Mouse (Mus musculus): ENCODE results near the gene Pnck. TPM values are rescaled to one million over a fixed set of nuclear protein-coding genes. Genes with fewer than 3 reads are reported as not detected.

Gene Pnck
- polyA plus RNA-seq (2021; fragmentation: Nextera tagmentation): 91.8 and 102 TPM in 2 replicates
- long read RNA-seq, experiment 1, transcript Pnck-203 (12 exons, 1,492 nt): minor isoform, 23 of 158 reads
- long read RNA-seq, experiment 1, transcript Pnck-202 (12 exons, 1,532 nt): major isoform, 65 of 158 reads
- long read RNA-seq, experiment 1, partial matches to known transcripts: 32 of 158 reads
- long read RNA-seq, experiment 1, other reads (novel, unspliced or antisense): 34 of 158 reads
- long read RNA-seq, experiment 2, transcript Pnck-203 (12 exons, 1,492 nt): minor isoform, 78 of 455 reads
- long read RNA-seq, experiment 2, transcript Pnck-202 (12 exons, 1,532 nt): major isoform, 174 of 455 reads
- long read RNA-seq, experiment 2, transcript Pnck-201 (12 exons, 1,536 nt): minor isoform, 41 of 455 reads
- long read RNA-seq, experiment 2, partial matches to known transcripts: 65 of 455 reads
- long read RNA-seq, experiment 2, other reads (novel, unspliced or antisense): 97 of 455 reads

GRCm38 (mm10) chrX:73659575-73660283 lies at the start of gene Pnck:
Gene Pnck (minus strand): TSS chrX:73660117.

GRCm38 (mm10) chrX:73672879-73673618 lies 13.1 kb upstream of the Pnck start, which contains the start of gene Slc6a8:
Gene Slc6a8 (plus strand): TSS chrX:73673150.

GRCm38 (mm10) chrX:73639255-73639675 lies 20.7 kb downstream of the Pnck start, which contains the start of gene Dusp9:
Gene Dusp9 (plus strand): TSS chrX:73639419.

Other genes starting within 250 kb of the Pnck start
- 0.62 and 0.69 TPM in 2 replicates for gene Zfp92, start 249.0 kb downstream of the Pnck start, polyA plus RNA-seq (2021; fragmentation: Nextera tagmentation)
- gene Trex2, start 224.8 kb downstream of the Pnck start, polyA plus RNA-seq (2021; fragmentation: Nextera tagmentation): not detected in 2 replicates
- gene Haus7, start 201.1 kb downstream of the Pnck start, polyA plus RNA-seq (2021; fragmentation: Nextera tagmentation): 15.1 and 16.3 TPM in 2 replicates
- gene Bgn, start 176.5 kb downstream of the Pnck start, polyA plus RNA-seq (2021; fragmentation: Nextera tagmentation): 23.7 and 24.2 TPM in 2 replicates
- gene Atp2b3, start 157.0 kb downstream of the Pnck start, polyA plus RNA-seq (2021; fragmentation: Nextera tagmentation): 25.1 and 27.2 TPM in 2 replicates
- gene Dusp9, start 20.7 kb downstream of the Pnck start, polyA plus RNA-seq (2021; fragmentation: Nextera tagmentation): 0.05 and 0.11 TPM in 2 replicates
- 6.8 and 7.5 TPM in 2 replicates for gene Slc6a8, start 13.0 kb upstream of the Pnck start, polyA plus RNA-seq (2021; fragmentation: Nextera tagmentation)
- 155 and 159 TPM in 2 replicates for gene Bcap31, start 56.1 kb upstream of the Pnck start, polyA plus RNA-seq (2021; fragmentation: Nextera tagmentation)
- 2.6 and 2.7 TPM in 2 replicates for gene Abcd1, start 56.5 kb upstream of the Pnck start, polyA plus RNA-seq (2021; fragmentation: Nextera tagmentation)
- gene Plxnb3, start 97.0 kb upstream of the Pnck start, polyA plus RNA-seq (2021; fragmentation: Nextera tagmentation): 2.7 and 3.8 TPM in 2 replicates
- gene Srpk3, start 114.3 kb upstream of the Pnck start, polyA plus RNA-seq (2021; fragmentation: Nextera tagmentation): 0.50 and 0.78 TPM in 2 replicates
- gene Idh3g, start 126.8 kb upstream of the Pnck start, polyA plus RNA-seq (2021; fragmentation: Nextera tagmentation): 198 and 218 TPM in 2 replicates
- gene Ssr4, start 126.9 kb upstream of the Pnck start, polyA plus RNA-seq (2021; fragmentation: Nextera tagmentation): 174 and 181 TPM in 2 replicates
- 1.0 and 1.7 TPM in 2 replicates for gene Pdzd4, start 164.9 kb upstream of the Pnck start, polyA plus RNA-seq (2021; fragmentation: Nextera tagmentation)
- gene Avpr2, start 232.0 kb upstream of the Pnck start, polyA plus RNA-seq (2021; fragmentation: Nextera tagmentation): not detected in 2 replicates
- gene L1cam, start 236.0 kb upstream of the Pnck start, polyA plus RNA-seq (2021; fragmentation: Nextera tagmentation): 27.9 and 34.5 TPM in 2 replicates